Mouse (Mus musculus) MEL (cell line): ENCODE measurements at regions not wholly inside any gene's neighbourhood (a gene's known extent, or its start where the extent isn't known, plus 50 kb on each side); places are given as distances from the start of the nearest gene placed in this dataset.

Experiments used
- DNase-seq: peaks from one replicate; pipeline ENCODE4 v3.0.0; 2011; ENCODE audit warnings: low read depth, low spot score
- H3K27ac ChIP-seq: 2 replicates; pipeline ENCODE4 v1.5.1; 2012; ENCODE audit warnings: low read depth, mild to moderate bottlenecking, control low read depth, low read length, moderate library complexity; ENCODE audit not compliant: control insufficient read depth
- H3K27me3 ChIP-seq, 2 experiments: fragments of 150-350 bp in 1 of 2; sonication (generic) in 1 of 2; 2 replicates each; pipeline ENCODE4 v1.6.1; 2012; ENCODE audit warnings: low read length in 2 of 2, mild to moderate bottlenecking in 2 of 2, improper control_type of control experiment in 1 of 2, moderate library complexity in 1 of 2; ENCODE audit not compliant: insufficient read depth in 2 of 2, control insufficient read depth in 1 of 2
- H3K36me3 ChIP-seq, 2 experiments: 2 replicates each; pipeline ENCODE4 v1.6.1; 2012 to 2014; ENCODE audit warnings: low read length in 2 of 2, improper control_type of control experiment in 1 of 2, inconsistent platforms in 1 of 2, mild to moderate bottlenecking in 1 of 2; ENCODE audit not compliant: insufficient read depth in 2 of 2, control insufficient read depth in 1 of 2
- H3K4me1 ChIP-seq, 2 experiments: fragments of 150-350 bp in 1 of 2; sonication (generic) in 1 of 2; 2 replicates each; pipeline ENCODE4 v1.6.1; 2012; ENCODE audit warnings: low read length in 2 of 2, improper control_type of control experiment in 1 of 2, mild to moderate bottlenecking in 1 of 2; ENCODE audit not compliant: insufficient read depth in 2 of 2, control insufficient read depth in 1 of 2
- H3K4me3 ChIP-seq, 2 experiments: fragments of 150-350 bp in 1 of 2; sonication (generic) in 1 of 2; 2 replicates each; pipeline ENCODE4 v1.5.1; 2012; ENCODE audit warnings: low read depth in 2 of 2, low read length in 2 of 2, mild to moderate bottlenecking in 2 of 2, moderate library complexity in 2 of 2, control low read depth in 1 of 2, improper control_type of control experiment in 1 of 2; ENCODE audit not compliant: control insufficient read depth in 1 of 2, insufficient read depth in 1 of 2
- H3K79me2 ChIP-seq: 2 replicates; pipeline ENCODE4 v1.6.1; 2012; ENCODE audit warnings: mild to moderate bottlenecking, low read length, moderate library complexity; ENCODE audit not compliant: control insufficient read depth, poor library complexity, insufficient read depth
- H3K9ac ChIP-seq: 2 replicates; pipeline ENCODE4 v1.6.1; 2012; ENCODE audit warnings: low read depth, mild to moderate bottlenecking, control low read depth, low read length, moderate library complexity; ENCODE audit not compliant: control insufficient read depth, poor library complexity, severe bottlenecking
- H3K9me3 ChIP-seq: fragments of 150-350 bp; sonication (generic); replicated peaks from 2 replicates; pipeline ENCODE4 v1.6.1; 2012; ENCODE audit warnings: mild to moderate bottlenecking, low read length, improper control_type of control experiment, moderate library complexity; ENCODE audit not compliant: insufficient read depth
- CHD1 ChIP-seq: IDR thresholded peaks from 2 replicates; pipeline ENCODE4 v1.6.1; 2012; ENCODE audit warnings: low read depth, mild to moderate bottlenecking, inconsistent platforms, low read length, improper control_type of control experiment
- CHD2 ChIP-seq: IDR thresholded peaks from 2 replicates; pipeline ENCODE4 v1.6.1; 2011; ENCODE audit warnings: low read length, improper control_type of control experiment
- CTCF ChIP-seq, 3 experiments: IDR thresholded peaks in 2 of 3; conservative IDR thresholded peaks in 1 of 3; 2 replicates each; pipeline ENCODE4 v1.5.1; 2011 to 2012; ENCODE audit warnings: low read length in 3 of 3, low read depth in 2 of 3, mild to moderate bottlenecking in 2 of 3, improper control_type of control experiment in 1 of 3, inconsistent platforms in 1 of 3, mixed read lengths in 1 of 3, moderate library complexity in 1 of 3; ENCODE audit not compliant: control insufficient read depth in 1 of 3, insufficient read depth in 1 of 3, poor library complexity in 1 of 3, severe bottlenecking in 1 of 3
- ELF1 ChIP-seq: IDR thresholded peaks from 2 replicates; pipeline ENCODE4 v1.6.1; 2014; ENCODE audit warnings: low read depth, mild to moderate bottlenecking, inconsistent platforms, low read length, improper control_type of control experiment, moderate library complexity
- EP300 ChIP-seq, 2 experiments: IDR thresholded peaks; 2 replicates each; pipeline ENCODE4 v1.6.1; 2011; ENCODE audit warnings: improper control_type of control experiment in 2 of 2, low read length in 2 of 2, low read depth in 1 of 2, mild to moderate bottlenecking in 1 of 2
- ETS1 ChIP-seq: IDR thresholded peaks from 2 replicates; pipeline ENCODE4 v1.6.1; 2012; ENCODE audit warnings: low read depth, mild to moderate bottlenecking, inconsistent platforms, low read length, improper control_type of control experiment, moderate library complexity
- GATA1 ChIP-seq: IDR thresholded peaks from 2 replicates; pipeline ENCODE4 v1.6.1; 2011; ENCODE audit warnings: low read depth, low read length, improper control_type of control experiment
- JUND ChIP-seq: IDR thresholded peaks from 2 replicates; pipeline ENCODE4 v1.6.1; 2011; ENCODE audit warnings: low read depth, mild to moderate bottlenecking, improper control_type of control experiment, low read length
- MAX ChIP-seq: IDR thresholded peaks from 2 replicates; pipeline ENCODE4 v1.6.1; 2011; ENCODE audit warnings: low read length, improper control_type of control experiment
- MAZ ChIP-seq: IDR thresholded peaks from 2 replicates; pipeline ENCODE4 v1.6.1; 2012; ENCODE audit warnings: low read depth, mild to moderate bottlenecking, inconsistent platforms, low read length, improper control_type of control experiment
- MYB ChIP-seq: IDR thresholded peaks from 2 replicates; pipeline ENCODE4 v1.6.1; 2011; ENCODE audit warnings: mild to moderate bottlenecking, low read depth, low read length, improper control_type of control experiment
- NRF1 ChIP-seq: IDR thresholded peaks from 2 replicates; pipeline ENCODE4 v1.6.1; 2014; ENCODE audit warnings: low read depth, mild to moderate bottlenecking, inconsistent platforms, low read length, improper control_type of control experiment, moderate library complexity; ENCODE audit not compliant: poor library complexity, insufficient read depth, severe bottlenecking
- POLR2AphosphoS2 ChIP-seq: IDR thresholded peaks from 2 replicates; pipeline ENCODE4 v1.6.1; 2011; ENCODE audit warnings: low read length, improper control_type of control experiment
- RAD21 ChIP-seq: IDR thresholded peaks from 2 replicates; pipeline ENCODE4 v1.6.1; 2011; ENCODE audit warnings: mild to moderate bottlenecking, low read depth, low read length, improper control_type of control experiment
- RCOR1 ChIP-seq: IDR thresholded peaks from 2 replicates; pipeline ENCODE4 v1.6.1; 2012; ENCODE audit warnings: low read depth, mild to moderate bottlenecking, inconsistent platforms, low read length, improper control_type of control experiment
- SMC3 ChIP-seq: IDR thresholded peaks from 2 replicates; pipeline ENCODE4 v1.6.1; 2011; ENCODE audit warnings: low read depth, low read length, improper control_type of control experiment
- TCF12 ChIP-seq: IDR thresholded peaks from 2 replicates; pipeline ENCODE4 v1.6.1; 2014; ENCODE audit warnings: low read depth, mild to moderate bottlenecking, inconsistent platforms, low read length, improper control_type of control experiment, moderate library complexity
- UBTF ChIP-seq: IDR thresholded peaks from 2 replicates; pipeline ENCODE4 v1.6.1; 2012; ENCODE audit warnings: low read depth, mild to moderate bottlenecking, inconsistent platforms, low read length, improper control_type of control experiment, moderate library complexity, borderline replicate concordance; ENCODE audit not compliant: insufficient read depth
- USF1 ChIP-seq: IDR thresholded peaks from 2 replicates; pipeline ENCODE4 v1.6.1; 2014; ENCODE audit warnings: low read depth, mild to moderate bottlenecking, inconsistent platforms, low read length, improper control_type of control experiment, moderate library complexity
- ZC3H11A ChIP-seq: IDR thresholded peaks from 2 replicates; pipeline ENCODE4 v1.6.1; 2012; ENCODE audit warnings: low read depth, mild to moderate bottlenecking, inconsistent platforms, low read length, improper control_type of control experiment
- ZKSCAN1 ChIP-seq: IDR thresholded peaks from 2 replicates; pipeline ENCODE4 v1.6.1; 2012; ENCODE audit warnings: low read depth, mild to moderate bottlenecking, inconsistent platforms, low read length, improper control_type of control experiment, moderate library complexity
- ZNF384 ChIP-seq: IDR thresholded peaks from 2 replicates; pipeline ENCODE4 v1.6.1; 2012; ENCODE audit warnings: low read depth, mild to moderate bottlenecking, inconsistent platforms, low read length, improper control_type of control experiment

DNA sequence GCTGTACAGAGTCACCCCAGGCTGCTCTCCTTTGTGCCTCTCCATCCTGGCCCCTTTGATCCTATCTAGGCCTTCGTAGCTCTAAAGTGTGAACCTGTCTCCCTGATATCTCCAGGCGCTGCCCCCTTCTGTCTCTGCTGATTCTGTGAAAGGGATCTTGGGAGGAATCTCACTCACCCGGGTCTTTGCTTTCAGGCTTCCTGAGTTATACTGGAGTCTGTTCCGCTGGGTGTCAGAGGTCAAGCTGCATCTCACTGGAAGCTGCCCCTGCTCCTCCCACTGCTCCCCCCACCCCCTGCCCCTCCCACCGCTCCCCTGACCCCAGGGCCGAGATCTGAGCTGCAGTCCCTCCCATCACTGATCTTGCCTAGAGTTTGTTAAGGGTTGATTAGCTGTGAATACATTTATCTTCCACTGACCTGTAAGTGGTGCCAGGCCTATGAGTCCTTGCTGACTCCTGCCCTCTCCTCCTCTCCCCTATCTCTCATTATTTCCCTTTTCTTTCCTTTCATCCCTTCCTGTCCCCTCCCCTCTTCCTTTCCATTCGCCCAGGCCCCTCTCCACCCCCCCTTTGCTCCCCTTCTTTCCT is 661.6 kb downstream of the Tbc1d22a start:
- no peak for DNase-seq
- H3K4me3 ChIP-seq, result no peak overlapping the region
- H3K9me3 ChIP-seq, result no peaks in the 10 kb centered on the region
- H3K4me1 ChIP-seq, result no peaks in the 10 kb centered on the region
- no peaks in the 10 kb centered on the region for H3K36me3 ChIP-seq
- TF ChIP-seq ELF1 (no peak), GATA1 (no peak)
- H3K27ac ChIP-seq, result no peak overlapping the region
- no peak overlapping the region for H3K9ac ChIP-seq
- H3K79me2 ChIP-seq, result no peaks in the 10 kb centered on the region
- no peaks in the 10 kb centered on the region for H3K27me3 ChIP-seq

DNA sequence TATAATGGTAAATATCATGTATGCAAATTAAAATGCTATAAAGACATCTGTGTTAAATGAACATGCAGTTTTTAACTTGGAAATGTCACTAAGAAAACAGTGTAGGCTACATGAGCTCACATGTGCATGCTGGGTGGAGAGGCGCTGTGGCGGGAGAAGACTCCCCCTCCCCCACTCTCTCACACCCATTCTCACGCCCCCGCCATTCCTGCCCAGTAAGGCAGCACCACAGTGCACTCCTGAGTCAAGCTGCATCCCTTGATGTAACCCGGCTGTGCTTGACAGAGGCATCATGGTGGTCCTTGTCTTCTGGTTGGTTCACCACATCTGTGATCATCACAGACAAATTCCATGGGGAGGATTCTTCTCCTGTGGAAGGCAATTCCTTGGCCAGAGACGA is 647.1 kb upstream of the Fam19a5 start:
- H3K36me3 ChIP-seq, result no peaks in the 10 kb centered on the region
- H3K4me1 ChIP-seq, result no peaks in the 10 kb centered on the region
- no peak overlapping the region for H3K27ac ChIP-seq
- no peak for DNase-seq
- H3K9ac ChIP-seq, result no peak overlapping the region
- H3K4me3 ChIP-seq, result no peak overlapping the region
- no peaks in the 10 kb centered on the region; a peak in 1 of 4 replicates for H3K27me3 ChIP-seq
- no peaks in the 10 kb centered on the region for H3K9me3 ChIP-seq
- TF ChIP-seq USF1, result no peak
- TF ChIP-seq CHD1, result no peak
- no peak for TF ChIP-seq MAX
- no peak for TF ChIP-seq TCF12
- TF ChIP-seq ZKSCAN1, result no peak
- TF ChIP-seq RCOR1, result no peak
- no peak for TF ChIP-seq SMC3
- no peak for TF ChIP-seq CHD2
- no peaks in the 10 kb centered on the region for H3K79me2 ChIP-seq

DNA sequence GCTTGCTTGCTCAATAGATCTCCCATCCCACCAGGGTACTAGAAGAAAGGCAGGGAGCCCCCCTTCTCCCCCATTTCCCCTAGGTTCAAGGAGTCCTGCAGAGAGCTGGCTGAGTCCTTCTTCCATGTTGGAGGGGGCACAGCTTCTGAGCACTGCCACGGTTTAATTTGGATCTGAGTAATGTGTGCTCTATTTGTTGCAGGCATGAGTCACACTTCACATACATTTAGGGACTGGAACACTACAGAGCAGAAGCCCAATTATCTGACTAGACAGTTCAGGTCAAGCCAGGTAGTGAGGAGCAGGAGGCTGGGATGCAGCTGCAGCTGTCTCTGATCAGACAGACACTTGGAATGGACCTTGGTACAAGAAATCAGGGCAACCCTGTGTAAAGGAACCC is 644.1 kb upstream of the Fam19a5 start:
- H3K79me2 ChIP-seq, result no peaks in the 10 kb centered on the region
- TF ChIP-seq ELF1 (no peak), ZC3H11A (no peak), MAX (no peak), MYB (no peak), RAD21 (no peak), MAZ (no peak), EP300 (IDR thresholded peaks at IDR 0.05; ENCODE audit: low read depth in 1 of 2, low read length in 2 of 2) (no peak), ZKSCAN1 (no peak), CHD1 (no peak), CTCF (IDR thresholded peaks at IDR 0.05 in 2 of 3, conservative IDR thresholded peaks at IDR 0.05 in 1 of 3; ENCODE audit: control insufficient read depth in 1 of 3, insufficient read depth in 1 of 3, low read depth in 2 of 3, low read length in 3 of 3, poor library complexity in 1 of 3, severe bottlenecking in 1 of 3) (no peak), NRF1 (no peak), POLR2AphosphoS2 (no peak), JUND (no peak), GATA1 (no peak), UBTF (no peak), ETS1 (no peak), SMC3 (no peak), ZNF384 (no peak)
- no peak for DNase-seq

More for the DNA sequence above, 644.1 kb upstream of the Fam19a5 start:
- H3K9ac ChIP-seq, result no peak overlapping the region
- no peaks in the 10 kb centered on the region for H3K36me3 ChIP-seq
- no peaks in the 10 kb centered on the region; a peak in 1 of 4 replicates for H3K27me3 ChIP-seq
- H3K9me3 ChIP-seq, result no peaks in the 10 kb centered on the region
- H3K4me3 ChIP-seq, result no peak overlapping the region
- no peaks in the 10 kb centered on the region for H3K4me1 ChIP-seq
- H3K27ac ChIP-seq, result no peak overlapping the region
